Mouse (Mus musculus): ENCODE data around the gene Zdhhc8. TPM values are rescaled to one million over a fixed set of nuclear protein-coding genes. Genes with fewer than 3 reads are reported as not detected.
A peak's percentile ranks its signal among the peaks of the same experiment; 100 is the strongest.
"Not testable (repeated sequence)": the region's sequence is repeated elsewhere in the genome, so short reads cannot be mapped to it uniquely, and the experiment has no call there.

Zdhhc8 gene
- polyA plus RNA-seq, 1 experiment from 2014 or later, result 16.3 TPM

GRCm38 (mm10) chr16:18210701-18211416, 24.1 kb downstream of the Zdhhc8 start:
- no peak overlapping the region for H3K4me2 ChIP-seq (ENCODE audit: low read depth, low read length)
- no peak overlapping the region for H3K4me3 ChIP-seq (ENCODE audit: low read length)
- WGBS, result 20% methylated on average over 8 of the region's 8 CpGs
- peak; percentile 15; the same call in 1 of the 2 replicates for ATAC-seq (replicated peaks; ENCODE audit: extremely low read depth, insufficient read depth, low FRiP score)
- peaks cover 6% of the 10 kb centered on the region for H3K27me3 ChIP-seq (ENCODE audit: control insufficient read depth, insufficient read depth, low read length)
- H3K27ac ChIP-seq (ENCODE audit: low read length), result no peak overlapping the region
- no peaks in the 10 kb centered on the region for H3K36me3 ChIP-seq (ENCODE audit: control insufficient read depth, insufficient read depth)
- H3K4me1 ChIP-seq (ENCODE audit: control insufficient read depth, insufficient read depth, low read length), result peaks cover 5% of the 10 kb centered on the region
- H3K9ac ChIP-seq (ENCODE audit: low read length), result no peak overlapping the region
- no peaks in the 10 kb centered on the region for H3K9me3 ChIP-seq (replicated peaks; ENCODE audit: control insufficient read depth, low read length)

GRCm38 (mm10) chr16:18203430-18204091, 31.4 kb downstream of the Zdhhc8 start:
- no peak overlapping the region for H3K4me3 ChIP-seq (ENCODE audit: low read length)
- H3K36me3 ChIP-seq (ENCODE audit: control insufficient read depth, insufficient read depth), result no peaks in the 10 kb centered on the region
- 61% methylated on average over 7 of the region's 7 CpGs for WGBS
- no peaks in the 10 kb centered on the region for H3K9me3 ChIP-seq (replicated peaks; ENCODE audit: control insufficient read depth, low read length)
- H3K4me2 ChIP-seq (ENCODE audit: low read depth, low read length), result no peak overlapping the region
- H3K4me1 ChIP-seq (ENCODE audit: control insufficient read depth, insufficient read depth, low read length), result no peaks in the 10 kb centered on the region
- H3K27ac ChIP-seq (ENCODE audit: low read length), result no peak overlapping the region
- H3K27me3 ChIP-seq (ENCODE audit: control insufficient read depth, insufficient read depth, low read length), result no peaks in the 10 kb centered on the region
- H3K9ac ChIP-seq (ENCODE audit: low read length), result no peak overlapping the region
- no peak for ATAC-seq (replicated peaks; ENCODE audit: extremely low read depth, insufficient read depth, low FRiP score)

- ATAC-seq (replicated peaks; ENCODE audit: extremely low read depth, insufficient read depth, low FRiP score), result no peak
Observed at GRCm38 (mm10) chr16:18202061-18202460, 32.9 kb downstream of the Zdhhc8 start.

GRCm38 (mm10) chr16:18201620-18202019, 33.3 kb downstream of the Zdhhc8 start:
- no peaks in the 10 kb centered on the region for H3K27me3 ChIP-seq (ENCODE audit: control insufficient read depth, insufficient read depth, low read length)
- WGBS, result 22% methylated on average over 1 of the region's 1 CpGs
- H3K9ac ChIP-seq (ENCODE audit: low read length), result no peak overlapping the region

More at GRCm38 (mm10) chr16:18202061-18202460, 32.9 kb downstream of the Zdhhc8 start:
- no peak overlapping the region for H3K27ac ChIP-seq (ENCODE audit: low read length)
- no peaks in the 10 kb centered on the region for H3K9me3 ChIP-seq (replicated peaks; ENCODE audit: control insufficient read depth, low read length)
- H3K4me1 ChIP-seq (ENCODE audit: control insufficient read depth, insufficient read depth, low read length), result no peaks in the 10 kb centered on the region
- H3K9ac ChIP-seq (ENCODE audit: low read length), result no peak overlapping the region
- H3K36me3 ChIP-seq (ENCODE audit: control insufficient read depth, insufficient read depth), result no peaks in the 10 kb centered on the region
- H3K27me3 ChIP-seq (ENCODE audit: control insufficient read depth, insufficient read depth, low read length), result no peaks in the 10 kb centered on the region
- WGBS, result 85% methylated on average over 1 of the region's 1 CpGs
- no peak overlapping the region for H3K4me2 ChIP-seq (ENCODE audit: low read depth, low read length)
- no peak overlapping the region for H3K4me3 ChIP-seq (ENCODE audit: low read length)

GRCm38 (mm10) chr16:18200062-18200461, 34.9 kb downstream of the Zdhhc8 start:
- H3K9me3 ChIP-seq (replicated peaks; ENCODE audit: control insufficient read depth, low read length), result no peaks in the 10 kb centered on the region
- H3K27ac ChIP-seq (ENCODE audit: low read length), result no peak overlapping the region
- no peak overlapping the region for H3K4me2 ChIP-seq (ENCODE audit: low read depth, low read length)
- no peak overlapping the region for H3K9ac ChIP-seq (ENCODE audit: low read length)
- no peaks in the 10 kb centered on the region for H3K36me3 ChIP-seq (ENCODE audit: control insufficient read depth, insufficient read depth)
- H3K4me3 ChIP-seq (ENCODE audit: low read length), result no peak overlapping the region
- ATAC-seq (replicated peaks; ENCODE audit: extremely low read depth, insufficient read depth, low FRiP score), result no peak
- no peaks in the 10 kb centered on the region; the same call in 1 of the 2 replicates for H3K27me3 ChIP-seq (ENCODE audit: control insufficient read depth, insufficient read depth, low read length)
- WGBS, result 85% methylated on average over 2 of the region's 2 CpGs
- no peaks in the 10 kb centered on the region; the same call in 1 of the 2 replicates for H3K4me1 ChIP-seq (ENCODE audit: control insufficient read depth, insufficient read depth, low read length)

More at GRCm38 (mm10) chr16:18201620-18202019, 33.3 kb downstream of the Zdhhc8 start:
- H3K9me3 ChIP-seq (replicated peaks; ENCODE audit: control insufficient read depth, low read length), result no peaks in the 10 kb centered on the region
- H3K4me2 ChIP-seq (ENCODE audit: low read depth, low read length), result no peak overlapping the region
- no peak overlapping the region for H3K27ac ChIP-seq (ENCODE audit: low read length)
- no peak overlapping the region for H3K4me3 ChIP-seq (ENCODE audit: low read length)
- no peaks in the 10 kb centered on the region for H3K4me1 ChIP-seq (ENCODE audit: control insufficient read depth, insufficient read depth, low read length)
- no peaks in the 10 kb centered on the region for H3K36me3 ChIP-seq (ENCODE audit: control insufficient read depth, insufficient read depth)
- ATAC-seq (replicated peaks; ENCODE audit: extremely low read depth, insufficient read depth, low FRiP score), result no peak

- 84% methylated on average over 10 of the region's 10 CpGs for WGBS
- Histone ChIP-seq H3K4me3 (ENCODE audit: low read length) (no peak overlapping the region), H3K4me1 (ENCODE audit: control insufficient read depth, insufficient read depth, low read length) (no peaks in the 10 kb centered on the region; the same call in 1 of the 2 replicates), H3K27me3 (ENCODE audit: control insufficient read depth, insufficient read depth, low read length) (no peaks in the 10 kb centered on the region; the same call in 1 of the 2 replicates), H3K4me2 (ENCODE audit: low read depth, low read length) (no peak overlapping the region), H3K36me3 (ENCODE audit: control insufficient read depth, insufficient read depth) (no peaks in the 10 kb centered on the region), H3K9me3 (replicated peaks; ENCODE audit: control insufficient read depth, low read length) (no peaks in the 10 kb centered on the region), H3K27ac (ENCODE audit: low read length) (no peak overlapping the region), H3K9ac (ENCODE audit: low read length) (no peak overlapping the region)
- no peak for ATAC-seq (replicated peaks; ENCODE audit: extremely low read depth, insufficient read depth, low FRiP score)
Observed at GRCm38 (mm10) chr16:18198365-18199098, 36.4 kb downstream of the Zdhhc8 start.

- no peak for ATAC-seq (replicated peaks; ENCODE audit: extremely low read depth, insufficient read depth, low FRiP score)
- Histone ChIP-seq H3K9me3 (replicated peaks; ENCODE audit: control insufficient read depth, low read length) (no peaks in the 10 kb centered on the region), H3K9ac (ENCODE audit: low read length) (no peak overlapping the region), H3K4me1 (ENCODE audit: control insufficient read depth, insufficient read depth, low read length) (no peaks in the 10 kb centered on the region; the same call in 1 of the 2 replicates), H3K36me3 (ENCODE audit: control insufficient read depth, insufficient read depth) (no peaks in the 10 kb centered on the region), H3K4me2 (ENCODE audit: low read depth, low read length) (no peak overlapping the region), H3K4me3 (ENCODE audit: low read length) (no peak overlapping the region), H3K27me3 (ENCODE audit: control insufficient read depth, insufficient read depth, low read length) (no peaks in the 10 kb centered on the region; the same call in 1 of the 2 replicates), H3K27ac (ENCODE audit: low read length) (no peak overlapping the region)
- 73% methylated on average over 6 of the region's 6 CpGs for WGBS
Observed at GRCm38 (mm10) chr16:18197881-18198280, 37.1 kb downstream of the Zdhhc8 start.

GRCm38 (mm10) chr16:18195561-18195960, 39.4 kb downstream of the Zdhhc8 start:
- not testable (repeated sequence) for ATAC-seq (replicated peaks; ENCODE audit: extremely low read depth, insufficient read depth, low FRiP score)
- WGBS, result 57% methylated on average over 3 of the region's 3 CpGs

More at GRCm38 (mm10) chr16:18195561-18195960, 39.4 kb downstream of the Zdhhc8 start:
- H3K9me3 ChIP-seq (replicated peaks; ENCODE audit: control insufficient read depth, low read length); H3K27ac ChIP-seq (ENCODE audit: low read length); H3K9ac ChIP-seq (ENCODE audit: low read length); H3K36me3 ChIP-seq (ENCODE audit: control insufficient read depth, insufficient read depth); H3K4me1 ChIP-seq (ENCODE audit: control insufficient read depth, insufficient read depth, low read length); H3K27me3 ChIP-seq (ENCODE audit: control insufficient read depth, insufficient read depth, low read length); H3K4me3 ChIP-seq (ENCODE audit: low read length); H3K4me2 ChIP-seq (ENCODE audit: low read depth, low read length): not testable (repeated sequence)

Data from heart, embryonic 16.5 days (tissue).